Mouse (Mus musculus) left cerebral cortex, postnatal 25 days (tissue): ENCODE data around the gene Zfp710. TPM values are rescaled to one million over a fixed set of nuclear protein-coding genes. Genes with fewer than 3 reads are reported as not detected.

Source experiments
- DNase-seq, 2 experiments: peaks; one replicate each; pipeline ENCODE4 v3.0.0; 2022; ENCODE audit warnings: low spot score in 2 of 2, mixed read lengths in 1 of 2
- intact Hi-C: fragments of 180-260 bp; cut with DNase I; formaldehyde crosslinking; loops from one replicate; pipeline ENCODE4 v1.15.1; 2025
- total RNA-seq, 2 experiments: library from RNA; stranded (reverse); gene quantifications; 2 replicates each; pipeline ENCODE4 v1.2.3; 2021

Zfp710 gene
- total RNA-seq, 2 experiments from 2014 or later: 19.6 to 21.2 TPM

DNA sequence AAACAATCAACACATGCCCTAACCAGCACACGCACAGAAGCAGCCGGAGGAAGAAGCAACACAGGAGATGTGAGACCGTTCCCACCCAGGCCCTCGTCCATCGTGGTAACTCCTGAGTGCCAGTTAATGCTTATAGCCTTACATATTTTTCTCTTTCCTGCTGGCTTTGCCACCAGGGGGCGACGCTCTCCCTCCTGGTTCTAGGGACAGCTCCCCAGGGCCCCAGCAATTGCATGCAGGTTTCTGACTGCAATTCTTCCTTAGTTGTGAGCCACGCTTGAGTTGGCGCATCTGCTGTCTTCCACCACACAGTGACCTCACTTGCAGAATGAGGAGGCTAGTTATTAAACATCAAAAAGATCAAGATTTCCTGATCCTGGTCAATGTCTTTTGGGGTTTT lies 107.9 kb downstream of the Zfp710 start:
- intact Hi-C loops: loop anchor here (10.0 kb wide), 1 partner anchor 452 kb away; no protein-coding TSS in a partner anchor
- peak in 1 of 2 experiments; percentile 18 for DNase-seq

DNA sequence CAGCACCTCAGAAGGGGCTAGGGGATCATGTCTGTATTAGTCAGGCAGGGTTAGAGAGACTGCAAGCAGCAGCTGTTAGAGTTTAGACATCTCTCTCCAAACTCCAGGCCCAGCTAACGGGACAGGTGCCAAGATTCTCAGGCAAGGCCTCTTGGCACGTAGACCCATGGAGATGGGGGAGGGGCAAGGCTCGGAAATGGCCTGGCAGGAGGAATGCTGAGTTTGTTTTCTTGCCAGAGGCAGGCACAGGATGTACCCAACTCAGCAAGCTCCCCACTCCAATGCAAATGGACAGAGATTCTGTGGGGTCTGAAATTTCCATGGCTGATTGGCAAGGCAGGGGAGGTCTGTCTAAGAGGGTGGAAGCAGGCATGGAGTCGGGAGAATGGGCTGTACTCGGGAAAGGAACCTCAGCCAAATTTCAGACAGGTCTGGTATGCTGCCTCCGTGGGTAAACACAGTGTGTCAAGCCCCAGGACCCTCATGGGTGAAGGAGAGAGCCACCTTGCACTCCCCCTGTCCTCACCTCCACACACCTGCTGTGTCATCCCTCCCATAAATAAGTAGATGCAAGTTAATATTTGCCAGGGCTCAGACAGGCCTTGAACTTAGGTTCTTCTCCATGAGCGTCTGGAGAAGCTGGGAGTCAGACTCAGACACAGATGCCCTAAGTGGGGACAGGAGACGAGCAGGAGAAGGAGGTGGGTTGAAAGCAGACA lies 110.0 kb downstream of the Zfp710 start:
- intact Hi-C loops: loop anchor here (10.0 kb wide), 1 partner anchor 450 kb away; no protein-coding TSS in a partner anchor
- peak; percentile 72 for DNase-seq

DNA sequence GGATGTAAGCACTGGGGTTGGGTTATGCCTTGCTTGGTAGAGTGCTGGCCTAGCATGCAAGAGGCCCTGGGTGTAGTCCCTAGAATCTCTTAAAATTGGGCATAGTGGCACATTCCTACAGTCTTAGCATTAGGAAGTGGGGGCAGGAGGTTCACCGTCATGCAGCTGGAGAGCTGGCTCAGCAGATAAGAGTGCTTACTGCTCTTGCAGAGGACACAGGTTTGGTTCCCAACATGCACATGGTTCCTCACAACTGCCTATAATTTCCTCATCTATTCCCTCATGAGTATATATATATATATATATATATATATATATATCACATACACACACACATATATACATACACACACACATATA lies 110.5 kb downstream of the Zfp710 start:
- intact Hi-C loops: loop anchor here (10.0 kb wide), 1 partner anchor 450 kb away; no protein-coding TSS in a partner anchor
- DNase-seq: no peak

DNA sequence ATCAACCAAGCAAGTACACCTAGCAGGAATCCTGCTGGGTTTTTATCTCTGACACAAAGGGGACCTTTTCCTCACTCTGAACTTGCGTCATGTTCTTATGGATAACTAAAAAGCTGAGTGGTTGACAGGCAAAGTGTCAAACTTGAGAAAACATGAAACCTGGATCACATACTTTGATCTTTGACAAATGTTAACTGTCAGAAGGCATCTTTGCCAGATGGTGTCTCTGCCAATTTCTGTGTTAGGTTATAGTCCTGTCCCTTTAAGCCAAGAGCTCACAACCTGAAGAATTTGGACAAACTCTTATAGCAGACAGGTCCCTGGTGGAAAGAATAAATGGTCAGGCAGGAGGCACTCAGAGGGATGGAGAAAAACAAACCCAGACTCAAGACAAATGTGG lies 113.8 kb downstream of the Zfp710 start:
- no peak for DNase-seq
- intact Hi-C loops: loop anchor here (10.0 kb wide), 1 partner anchor 446 kb away; no protein-coding TSS in a partner anchor

DNA sequence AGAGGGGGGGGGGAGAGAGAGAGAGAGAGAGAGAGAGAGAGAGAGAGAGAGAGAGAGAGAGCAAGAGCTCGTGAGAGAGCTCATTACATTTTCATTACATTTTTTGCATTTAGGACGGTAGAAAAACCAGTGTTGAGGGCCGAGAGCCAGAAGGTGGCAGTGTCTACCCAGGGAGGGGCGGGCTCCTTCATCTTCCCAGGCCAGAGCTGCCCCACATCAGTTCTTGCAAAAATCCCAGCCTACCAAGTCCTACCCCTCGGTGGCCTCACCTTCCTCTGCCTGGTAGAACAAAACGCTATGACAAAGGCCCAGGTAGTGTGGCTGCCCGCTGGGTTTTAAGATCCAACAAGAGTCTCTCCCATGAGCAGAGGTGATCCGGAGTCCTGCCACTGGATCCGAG lies 116.2 kb downstream of the Zfp710 start:
- peak; percentile 61 to 80 for DNase-seq
- intact Hi-C loops: loop anchor here (2.0 to 5.0 kb wide), 4 partner anchors 56 to 232 kb away; no protein-coding TSS in a partner anchor

Other genes with a start within 250 kb of the Zfp710 start
- under 1 TPM; 0.28 to 0.34 TPM for gene Mesp1, start 231.0 kb upstream of the Zfp710 start, total RNA-seq
- gene Mesp2, start 214.1 kb upstream of the Zfp710 start, total RNA-seq: 1 to 10 TPM; 1.7 to 2.4 TPM
- gene Anpep, start 163.8 kb upstream of the Zfp710 start, total RNA-seq: 1 to 10 TPM; 5.6 to 5.9 TPM
- 10 to 100 TPM; 38.4 to 42.4 TPM for gene Ap3s2, start 104.2 kb upstream of the Zfp710 start, total RNA-seq
- 10 to 100 TPM; 10.4 to 11.0 TPM for gene Arpin, start 89.5 kb upstream of the Zfp710 start, total RNA-seq
- 10 to 100 TPM; 50.8 to 59.1 TPM for gene Idh2, start 90.6 kb downstream of the Zfp710 start, total RNA-seq
- 10 to 100 TPM; 17.4 to 20.5 TPM for gene Sema4b, start 162.0 kb downstream of the Zfp710 start, total RNA-seq
- gene Cib1, start 208.0 kb downstream of the Zfp710 start, total RNA-seq: 10 to 100 TPM; 18.4 to 19.9 TPM
- gene Gdpgp1, start 208.1 kb downstream of the Zfp710 start, total RNA-seq: 1 to 10 TPM; 5.9 to 6.6 TPM
- 1 to 10 TPM; 1.1 to 2.2 TPM for gene Ttll13, start 221.6 kb downstream of the Zfp710 start, total RNA-seq
- gene Ngrn, start 236.4 kb downstream of the Zfp710 start, total RNA-seq: 10 to 100 TPM; 43.5 to 45.1 TPM
- 10 to 100 TPM; 20.2 to 20.6 TPM for gene Vps33b, start 244.8 kb downstream of the Zfp710 start, total RNA-seq